ENCODE assay signal across 8 mouse cellular contexts in genomic region chr12:99392944-99393866, GRCm38 (mm10).
A peak's percentile ranks its signal among the peaks of the same experiment; 100 is the strongest.
DNase-seq lines count a peak whose midpoint lies in the region; ATAC-seq and TF ChIP-seq lines count a peak whose summit lies in the region.

No protein-coding gene starts in this region.

- H3K9me3 ChIP-seq in embryonic facial prominence, embryonic 15.5 days (replicated peaks), result no peaks in the 10 kb centered on the region
- no peaks in the 10 kb centered on the region for H3K9me3 ChIP-seq in heart, embryonic 10.5 days
- no peaks in the 10 kb centered on the region for H3K9me3 ChIP-seq in kidney, embryonic 14.5 days (ENCODE audit: control insufficient read depth, low read length)

- H3K4me3 ChIP-seq in bone marrow, adult 2 months (replicated peaks; ENCODE audit: control insufficient read depth, low read depth, low read length), result peak overlapping the region; percentile 93
- peak overlapping the region; percentile 90 for H3K4me3 ChIP-seq in embryonic facial prominence, embryonic 15.5 days (replicated peaks)
- peak overlapping the region; percentile 94 for H3K4me3 ChIP-seq in heart, embryonic 10.5 days
- H3K4me3 ChIP-seq in kidney, embryonic 14.5 days (ENCODE audit: low read length), result peak overlapping the region; percentile 93

- peak; percentile 90 for DNase-seq in 3134 (ENCODE audit: extremely low read depth, insufficient read length, low spot score)
- peak; percentile 94 for DNase-seq in heart, embryonic 10.5 days (ENCODE audit: low spot score)
- DNase-seq in liver, result peak; percentile 83
- DNase-seq in monocyte, adult 2 months (ENCODE audit: low read depth in 1 of 2, low spot score in 2 of 2), result peak; percentile 54 to 72
- peak; percentile 60 to 64 for DNase-seq in spleen, postnatal 14 days (ENCODE audit: low spot score in 2 of 2)

- peak overlapping the region; percentile 67 for H3K9ac ChIP-seq in embryonic facial prominence, embryonic 15.5 days
- H3K9ac ChIP-seq in kidney, embryonic 14.5 days (ENCODE audit: low read depth, low read length), result peak overlapping the region; percentile 89

- peak; percentile 54; the same call in 1 of the 2 replicates for TF ChIP-seq POLR2A in bone marrow, adult 2 months (IDR thresholded peaks at IDR 0.05; ENCODE audit: borderline replicate concordance, control insufficient read depth, low read depth, low read length)

- H3K4me2 ChIP-seq in embryonic facial prominence, embryonic 15.5 days (replicated peaks), result peak overlapping the region; percentile 78
- peak overlapping the region; percentile 89 for H3K4me2 ChIP-seq in kidney, embryonic 14.5 days (replicated peaks; ENCODE audit: low read depth, low read length)

- no peaks in the 10 kb centered on the region for H3K27me3 ChIP-seq in embryonic facial prominence, embryonic 15.5 days
- no peaks in the 10 kb centered on the region for H3K27me3 ChIP-seq in heart, embryonic 10.5 days (ENCODE audit: insufficient read depth, poor library complexity, severe bottlenecking)
- no peaks in the 10 kb centered on the region for H3K27me3 ChIP-seq in kidney, embryonic 14.5 days (ENCODE audit: control insufficient read depth, insufficient read depth, low read length)

- peak overlapping the region; percentile 93 for H3K27ac ChIP-seq in bone marrow, adult 2 months (ENCODE audit: control insufficient read depth, insufficient read depth, low read depth, low read length, poor library complexity)
- peak overlapping the region; percentile 94 for H3K27ac ChIP-seq in embryonic facial prominence, embryonic 15.5 days (replicated peaks)
- H3K27ac ChIP-seq in heart, embryonic 10.5 days, result peak overlapping the region; percentile 95
- peak overlapping the region; percentile 93 for H3K27ac ChIP-seq in kidney, embryonic 14.5 days (ENCODE audit: low read depth, low read length)

- ATAC-seq in embryonic facial prominence, embryonic 15.5 days (ENCODE audit: insufficient number of reproducible peaks, low FRiP score, low TSS enrichment, low read depth), result peak; percentile 87
- peak; percentile 84 for ATAC-seq in kidney, embryonic 14.5 days (ENCODE audit: low FRiP score, low TSS enrichment)

- no peaks in the 10 kb centered on the region; the same call in 1 of the 2 replicates for H3K4me1 ChIP-seq in bone marrow, adult 2 months (ENCODE audit: control insufficient read depth, insufficient read depth, low read length)
- H3K4me1 ChIP-seq in embryonic facial prominence, embryonic 15.5 days, result peaks cover 14% of the 10 kb centered on the region
- peaks cover 26% of the 10 kb centered on the region for H3K4me1 ChIP-seq in heart, embryonic 10.5 days
- no peaks in the 10 kb centered on the region for H3K4me1 ChIP-seq in kidney, embryonic 14.5 days (ENCODE audit: control insufficient read depth, insufficient read depth, low read length)

- peaks cover 7% of the 10 kb centered on the region for H3K36me3 ChIP-seq in embryonic facial prominence, embryonic 15.5 days
- H3K36me3 ChIP-seq in heart, embryonic 10.5 days, result peaks cover 12% of the 10 kb centered on the region
- H3K36me3 ChIP-seq in kidney, embryonic 14.5 days (ENCODE audit: control insufficient read depth, insufficient read depth, low read length), result peaks cover 6% of the 10 kb centered on the region

- WGBS in bone marrow, adult 2 months, result under 1% methylated on average over 66 of the region's 71 CpGs
- under 1% methylated on average over 69 of the region's 71 CpGs for WGBS in embryonic facial prominence, embryonic 15.5 days
- under 1% methylated on average over 71 of the region's 71 CpGs for WGBS in heart, embryonic 10.5 days
- under 1% methylated on average over 70 of the region's 71 CpGs for WGBS in kidney, embryonic 14.5 days

- TF ChIP-seq CTCF in bone marrow, adult 2 months (IDR thresholded peaks at IDR 0.05; ENCODE audit: control insufficient read depth, insufficient read depth, low read length), result no peak

Comparison
In these comparisons a context has a peak if more than half of its experiments do, and no peak if none do; other contexts are left out.
1. Peak in every context shown above with its lines: DNase-seq, ATAC-seq, H3K4me3 ChIP-seq and H3K27ac ChIP-seq.